In genomic region chr2:155613326-155613755, GRCm38 (mm10) we compare ENCODE assay signal across 8 mouse cellular contexts. TPM values are rescaled to one million over a fixed set of nuclear protein-coding genes. Genes with fewer than 3 reads are reported as not detected.
DNase-seq lines count a peak whose midpoint lies in the region; ATAC-seq and TF ChIP-seq lines count a peak whose summit lies in the region.

No protein-coding gene starts in this region.

- peak; percentile 78 for ATAC-seq in heart, postnatal 0 days (ENCODE audit: insufficient read depth, low read depth)
- peak; percentile 99 for ATAC-seq in megakaryocyte progenitor cell, adult 5-6 weeks (replicated peaks; ENCODE audit: poor library complexity)

- peak overlapping the region; percentile 66 for H3K4me2 ChIP-seq in heart, postnatal 0 days (ENCODE audit: low read depth, low read length)

- H3K27me3 ChIP-seq in ES-Bruce4 (ENCODE audit: control insufficient read depth, insufficient read depth, low read length, poor library complexity, severe bottlenecking), result no peaks in the 10 kb centered on the region
- H3K27me3 ChIP-seq in embryonic facial prominence, embryonic 10.5 days (replicated peaks; ENCODE audit: low read depth, poor library complexity, severe bottlenecking), result peaks cover 35% of the 10 kb centered on the region
- no peaks in the 10 kb centered on the region for H3K27me3 ChIP-seq in heart, postnatal 0 days (ENCODE audit: control insufficient read depth, insufficient read depth, low read length)

- TF ChIP-seq CTCF in ES-Bruce4 (IDR thresholded peaks at IDR 0.05; ENCODE audit: low read depth, low read length), result no peak
- no peak for TF ChIP-seq CTCF in heart, postnatal 0 days (IDR thresholded peaks at IDR 0.05; ENCODE audit: low read depth)

- peak; percentile 80 for DNase-seq in adrenal gland, postnatal 10 days
- DNase-seq in embryonic facial prominence, embryonic 10.5 days (ENCODE audit: low spot score), result peak; percentile 74
- DNase-seq in heart, postnatal 0 days (ENCODE audit: low spot score), result peak; percentile 80
- DNase-seq in kidney, postnatal 36 days, result peak; percentile 70 to 89
- peak; percentile 60 to 62 for DNase-seq in spleen, postnatal 36 days (ENCODE audit: low spot score in 2 of 2)
- DNase-seq in layer of hippocampus, adult 8-10 months (ENCODE audit: low spot score in 2 of 2), result no peak

- peak overlapping the region; percentile 59 for H3K4me3 ChIP-seq in ES-Bruce4 (ENCODE audit: low read depth, low read length)
- H3K4me3 ChIP-seq in embryonic facial prominence, embryonic 10.5 days, result peak overlapping the region; percentile 49
- peak overlapping the region; percentile 36 for H3K4me3 ChIP-seq in heart, postnatal 0 days (ENCODE audit: low read depth, low read length)

- H3K36me3 ChIP-seq in ES-Bruce4 (ENCODE audit: control insufficient read depth, insufficient read depth, low read length, poor library complexity, severe bottlenecking), result no peaks in the 10 kb centered on the region
- H3K36me3 ChIP-seq in embryonic facial prominence, embryonic 10.5 days (replicated peaks), result no peaks in the 10 kb centered on the region
- peaks cover 22% of the 10 kb centered on the region for H3K36me3 ChIP-seq in heart, postnatal 0 days (replicated peaks; ENCODE audit: control insufficient read depth, insufficient read depth, low read length)

- TF ChIP-seq EP300 in ES-Bruce4 (IDR thresholded peaks at IDR 0.05; ENCODE audit: insufficient read depth, low read depth, low read length), result peak; percentile 62; the same call in 1 of the 2 replicates
- TF ChIP-seq EP300 in heart, postnatal 0 days (IDR thresholded peaks at IDR 0.05; ENCODE audit: low read depth), result no peak

- no peaks in the 10 kb centered on the region for H3K9me3 ChIP-seq in ES-Bruce4 (replicated peaks; ENCODE audit: control insufficient read depth, insufficient read depth, low read length, poor library complexity, severe bottlenecking)
- H3K9me3 ChIP-seq in embryonic facial prominence, embryonic 10.5 days, result no peaks in the 10 kb centered on the region
- no peaks in the 10 kb centered on the region for H3K9me3 ChIP-seq in heart, postnatal 0 days (replicated peaks; ENCODE audit: control insufficient read depth, low read length)

- peak; percentile 54 for TF ChIP-seq POLR2A in ES-Bruce4 (IDR thresholded peaks at IDR 0.05; ENCODE audit: insufficient read depth, low read length)

- 3% methylated on average over 20 of the region's 20 CpGs for WGBS in embryonic facial prominence, embryonic 10.5 days
- WGBS in heart, postnatal 0 days, result 2% methylated on average over 20 of the region's 20 CpGs

- H3K4me1 ChIP-seq in ES-Bruce4 (ENCODE audit: control insufficient read depth, insufficient read depth, low read length), result peaks cover 10% of the 10 kb centered on the region
- peaks cover 11% of the 10 kb centered on the region for H3K4me1 ChIP-seq in embryonic facial prominence, embryonic 10.5 days
- peaks cover 18% of the 10 kb centered on the region for H3K4me1 ChIP-seq in heart, postnatal 0 days (ENCODE audit: control insufficient read depth, insufficient read depth)

- no peak overlapping the region for H3K9ac ChIP-seq in ES-Bruce4 (ENCODE audit: low read depth, poor library complexity, severe bottlenecking)
- H3K9ac ChIP-seq in heart, postnatal 0 days (replicated peaks; ENCODE audit: low read depth, low read length), result peak overlapping the region; percentile 32

- H3K27ac ChIP-seq in ES-Bruce4 (ENCODE audit: insufficient read depth, low read length), result no peak overlapping the region
- H3K27ac ChIP-seq in embryonic facial prominence, embryonic 10.5 days (replicated peaks), result peak overlapping the region; percentile 53; the same call in 1 of the 2 replicates
- H3K27ac ChIP-seq in heart, postnatal 0 days (ENCODE audit: low read depth), result peak overlapping the region; percentile 88; the same call in 1 of the 2 replicates

RNA-seq across cellular contexts. Expression of gene Myh7b, which starts 2.3 kb away (rescaled TPM):
- 0.70 and 1.0 TPM in 2 replicates for polyA plus RNA-seq in ES-Bruce4 (2011; ENCODE audit: insufficient read depth, insufficient read length, low read depth, missing spikeins)
- 1 to 10 TPM in 1 of 2 experiments, under 1 TPM in 1; 0.33 to 1.1 TPM for total RNA-seq in adrenal gland, postnatal 10 days (2021)
- 0.75 and 0.77 TPM in 2 replicates for polyA plus RNA-seq in embryonic facial prominence, embryonic 10.5 days (2016; fragmentation: Nextera tagmentation; extraction: Ambion mirVana)
- 17.2 and 48.4 TPM in 2 replicates for total RNA-seq in heart, postnatal 0 days (2014; rRNA removed; ENCODE audit: low replicate concordance)
- 12.2 and 12.5 TPM in 2 replicates for polyA plus RNA-seq in heart, postnatal 0 days (2015; fragmentation: Nextera tagmentation; extraction: Ambion mirVana)
- 0.07 TPM in 1 of 2 replicates, not detected in the other for total RNA-seq in megakaryocyte progenitor cell, adult 5-6 weeks (2015)
- total RNA-seq in megakaryocyte progenitor cell, adult 5-6 weeks (2017), result not detected in 2 replicates
- 1 to 10 TPM; 2.6 to 6.0 (median 4.5) TPM for total RNA-seq in layer of hippocampus, adult 8-10 months (2022)

RNA-seq across cellular contexts. Expression of gene Gss, which starts 20.7 kb away (rescaled TPM):
- 13.4 and 14.8 TPM in 2 replicates for polyA plus RNA-seq in ES-Bruce4 (2011; ENCODE audit: insufficient read depth, insufficient read length, low read depth, missing spikeins)
- total RNA-seq in adrenal gland, postnatal 10 days (2021), result 10 to 100 TPM; 41.4 to 48.1 TPM
- polyA plus RNA-seq in embryonic facial prominence, embryonic 10.5 days (2016; fragmentation: Nextera tagmentation; extraction: Ambion mirVana), result 20.2 and 22.9 TPM in 2 replicates
- total RNA-seq in heart, postnatal 0 days (2014; rRNA removed; ENCODE audit: low replicate concordance), result 32.5 and 52.3 TPM in 2 replicates
- 24.8 and 25.9 TPM in 2 replicates for polyA plus RNA-seq in heart, postnatal 0 days (2015; fragmentation: Nextera tagmentation; extraction: Ambion mirVana)
- 9.9 and 12.2 TPM in 2 replicates for total RNA-seq in megakaryocyte progenitor cell, adult 5-6 weeks (2015)
- total RNA-seq in megakaryocyte progenitor cell, adult 5-6 weeks (2017), result 13.4 and 18.2 TPM in 2 replicates
- total RNA-seq in layer of hippocampus, adult 8-10 months (2022), result 10 to 100 TPM; 21.4 to 26.8 (median 22.2) TPM

Comparison
In these comparisons a context has a peak if more than half of its experiments do, and no peak if none do; other contexts are left out.
1. DNase-seq: peak in adrenal gland, postnatal 10 days (single experiment), embryonic facial prominence, embryonic 10.5 days (single experiment), heart, postnatal 0 days (single experiment), kidney, postnatal 36 days (2 of 2) and spleen, postnatal 36 days (2 of 2); none in layer of hippocampus, adult 8-10 months (0 of 2).
2. Peak in every context shown above with its lines, with median percentiles within 50 percentile points of each other: H3K4me3 ChIP-seq.